Mouse (Mus musculus) mouse trophoblast stem cell (cell line): ENCODE data around the gene Mrpl38.
"Not testable (repeated sequence)": the region's sequence is repeated elsewhere in the genome, so short reads cannot be mapped to it uniquely, and the experiment has no call there.

ENCODE experiments used
- in situ Hi-C, 2 experiments: fragments of 300-500 bp; cut with MseI, MboI; formaldehyde crosslinking; loops; 2 replicates in 1 of 2; 3 replicates in 1 of 2; pipeline ENCODE4 v1.15.1; 2025

Mrpl38 gene

DNA sequence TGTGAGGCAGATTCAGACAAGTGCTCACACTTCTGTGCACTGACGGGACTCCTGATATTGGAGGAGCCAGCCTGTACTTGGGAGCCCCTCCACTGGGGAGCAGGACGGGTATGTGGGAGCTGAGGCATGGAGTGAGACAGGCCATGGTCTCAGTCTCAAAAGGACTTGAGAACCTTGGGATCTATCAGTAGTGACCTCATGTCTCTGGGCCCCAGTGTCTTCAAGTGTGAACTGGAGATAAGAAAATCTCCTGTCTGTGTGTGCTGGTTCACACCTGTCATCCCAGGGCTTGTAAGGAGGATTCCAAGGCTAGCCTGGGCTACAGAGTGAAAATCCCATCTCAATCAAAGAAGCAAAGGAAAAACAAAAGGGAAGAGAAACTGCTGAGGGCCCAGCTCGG is 4.8 kb upstream of the Mrpl38 start:
- in situ Hi-C loops = no loop called here

DNA sequence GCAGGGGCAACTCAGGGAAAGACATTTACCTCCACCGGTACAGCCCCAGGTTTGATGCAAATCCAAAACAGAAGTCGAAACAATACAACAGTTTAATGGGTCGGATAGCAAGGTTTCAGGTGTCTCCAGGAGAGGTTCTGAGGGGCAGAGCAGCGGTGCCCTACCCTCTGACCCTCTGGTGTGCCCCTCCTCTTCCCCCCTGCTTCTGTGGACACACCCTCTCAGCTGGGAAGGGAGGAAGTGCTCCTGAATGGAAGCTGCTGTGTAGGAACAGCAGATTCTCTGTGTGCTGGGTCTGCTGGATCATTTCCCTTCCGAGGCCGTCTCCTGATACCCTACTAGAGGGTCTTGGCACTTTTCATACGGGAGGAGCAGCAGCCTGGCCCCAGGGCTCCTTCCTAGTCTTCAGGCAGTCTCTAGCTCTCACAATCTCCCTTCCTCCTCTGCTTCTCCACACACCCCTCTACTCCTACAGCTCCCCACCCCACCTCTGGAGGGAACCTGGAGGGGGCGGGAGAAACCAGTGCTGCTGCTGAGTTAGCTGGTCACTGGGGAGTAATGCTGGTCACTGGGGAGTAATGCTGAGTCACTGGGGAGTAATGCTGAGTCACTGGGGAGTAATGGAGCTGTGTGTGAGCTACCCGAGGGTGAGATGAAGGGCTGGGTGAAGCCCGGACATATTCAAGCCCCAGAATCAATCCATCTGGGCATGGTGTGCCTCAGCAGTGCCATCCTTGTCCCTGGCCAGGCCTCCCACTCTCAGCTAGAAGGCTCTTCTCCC is 3.7 kb upstream of the Mrpl38 start:
- in situ Hi-C loops = no loop called here

DNA sequence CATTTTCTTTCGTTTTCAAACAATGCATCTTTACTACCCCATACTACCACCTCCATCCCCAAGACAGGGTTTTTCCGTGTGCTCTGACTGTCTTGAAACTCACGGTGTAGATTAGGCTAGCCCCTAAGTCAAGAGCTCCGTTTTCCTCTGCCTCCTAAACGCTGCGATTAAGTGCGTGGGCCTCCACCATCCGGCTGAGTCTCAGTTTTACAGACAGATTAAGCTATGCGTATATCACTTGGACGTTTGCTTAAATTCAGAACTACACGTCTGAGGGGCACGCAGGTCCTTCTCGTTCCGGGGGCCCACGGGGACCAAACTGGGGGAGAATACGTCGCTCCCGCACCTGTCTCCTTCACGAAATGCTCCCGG is 586 bp downstream of the Mrpl38 start:
- in situ Hi-C loops = no loop called here

DNA sequence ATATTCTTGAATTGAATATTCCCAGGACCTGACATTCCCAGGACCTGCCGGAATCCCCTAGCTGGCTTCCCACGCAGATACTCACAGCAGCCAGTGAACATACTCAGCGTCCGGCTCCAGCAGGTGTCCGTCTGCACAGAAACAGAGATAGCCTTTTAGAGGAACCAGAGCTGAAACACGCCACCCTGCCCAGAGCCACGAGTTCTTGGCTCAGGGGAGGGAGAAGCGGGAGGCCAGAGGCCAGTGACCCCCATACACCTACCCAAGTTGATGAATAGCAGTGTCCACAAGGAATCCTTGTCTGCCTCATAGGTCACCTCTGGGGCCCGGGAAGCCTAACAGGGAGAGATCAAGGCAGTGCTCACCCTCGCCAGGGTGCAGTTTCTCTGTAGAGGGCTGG is 4.5 kb downstream of the Mrpl38 start:
- in situ Hi-C loops = no loop called here

DNA sequence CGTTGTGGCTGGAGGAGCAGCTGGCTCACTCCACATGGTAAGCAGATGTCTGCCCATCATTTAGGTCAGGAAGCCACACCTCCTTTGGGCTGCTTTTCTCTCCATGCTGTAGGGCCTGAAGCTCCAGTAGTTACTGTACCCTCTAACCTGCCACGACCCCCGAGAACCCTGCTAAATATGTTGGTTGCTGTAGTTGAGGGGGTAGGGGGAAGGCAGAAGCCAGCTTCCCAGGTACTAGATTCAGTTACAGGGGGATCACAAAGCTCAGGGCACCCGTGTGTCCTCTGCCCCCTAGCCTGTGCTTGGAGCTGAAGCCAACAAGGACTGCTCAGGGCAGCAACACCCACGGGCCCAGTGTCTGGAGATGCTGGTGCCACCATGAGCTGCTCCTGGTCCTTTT is 5.2 kb downstream of the Mrpl38 start:
- in situ Hi-C loops = no loop called here

DNA sequence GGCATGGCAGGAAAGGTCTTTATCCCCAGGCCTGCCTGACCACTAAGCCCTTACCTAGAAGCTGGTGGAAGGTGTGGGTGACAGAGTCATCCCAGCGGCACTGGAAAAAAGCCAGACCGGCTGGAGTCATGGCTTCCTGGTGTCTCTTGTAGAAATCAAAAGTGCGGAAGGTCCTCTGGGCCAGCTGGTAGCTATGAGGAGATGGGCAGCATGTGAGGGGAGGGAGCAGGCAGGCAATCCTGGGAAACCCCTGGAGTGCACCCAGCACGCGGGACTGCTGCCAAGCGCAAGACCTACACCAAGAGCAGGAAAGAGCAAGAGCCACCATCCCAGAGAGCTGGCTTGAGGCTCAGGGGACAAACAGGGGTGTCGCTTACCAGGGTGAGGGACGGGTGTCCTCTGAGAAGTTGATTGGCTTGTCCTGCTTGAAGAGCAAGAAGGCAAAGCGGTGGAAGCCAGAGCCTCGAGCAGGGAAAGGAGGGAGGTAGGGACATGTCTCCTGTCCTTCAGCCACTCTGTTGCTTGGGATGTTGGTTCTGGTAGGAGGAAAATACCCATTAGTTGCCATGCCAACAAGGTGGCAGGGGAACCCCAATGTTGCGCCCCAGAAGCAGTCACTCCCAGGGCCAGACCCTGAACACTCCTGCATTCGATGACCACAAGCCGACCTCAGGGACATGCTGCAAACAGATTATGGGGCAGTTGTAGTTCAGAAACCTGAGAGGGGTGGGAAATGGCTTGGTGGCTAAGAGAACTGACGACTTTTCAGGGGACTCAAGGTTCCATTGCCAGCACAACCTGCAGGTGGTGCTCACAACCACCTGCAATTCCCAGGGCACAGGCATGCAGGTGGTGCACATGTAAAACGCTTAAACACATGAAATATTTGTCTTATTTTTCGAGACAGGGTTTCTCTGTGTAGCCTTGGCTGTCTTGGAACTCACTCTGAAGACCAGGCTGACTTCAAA is 6.0 kb downstream of the Mrpl38 start:
- in situ Hi-C loops = no loop called here

DNA sequence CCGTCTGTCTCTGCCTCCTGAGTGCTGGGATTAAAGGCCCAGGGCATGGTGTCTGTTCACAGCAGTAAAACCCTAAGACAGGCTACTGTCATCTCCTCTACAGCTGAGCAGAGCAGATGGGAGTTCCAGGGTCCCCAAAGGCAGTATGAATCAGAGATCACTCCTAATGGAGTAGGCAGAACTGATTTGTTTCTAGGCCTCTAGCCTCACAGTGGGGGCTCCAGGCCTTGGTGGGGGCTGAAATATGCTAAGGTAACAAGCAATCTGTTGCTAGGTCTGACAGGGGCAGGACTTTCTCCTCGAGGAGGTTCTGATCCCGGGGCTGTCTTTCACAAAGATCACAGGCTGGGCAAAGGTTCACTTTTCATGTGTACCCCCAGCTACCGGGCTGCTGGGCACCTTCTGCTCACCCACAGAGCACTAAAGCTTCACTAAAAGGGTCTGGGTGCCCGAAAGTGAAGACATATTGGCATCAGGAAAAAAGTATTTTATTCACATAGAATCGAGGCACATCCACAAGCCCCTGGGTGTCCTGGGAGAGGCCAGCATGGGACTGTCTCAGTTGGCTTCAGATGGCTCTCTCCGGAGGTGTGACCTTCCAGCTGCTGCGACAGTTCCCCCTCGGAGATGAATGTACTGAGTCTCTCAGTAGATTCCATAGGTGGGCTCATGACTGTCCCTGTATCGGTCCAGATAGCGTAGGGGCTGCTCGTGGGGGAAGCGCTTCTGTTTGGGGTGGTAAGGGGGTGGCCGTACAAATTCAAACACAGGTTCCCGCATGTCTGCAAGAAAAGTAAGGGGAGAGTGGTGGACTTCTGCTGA is 7.1 kb downstream of the Mrpl38 start:
- in situ Hi-C loops = no loop called here

DNA sequence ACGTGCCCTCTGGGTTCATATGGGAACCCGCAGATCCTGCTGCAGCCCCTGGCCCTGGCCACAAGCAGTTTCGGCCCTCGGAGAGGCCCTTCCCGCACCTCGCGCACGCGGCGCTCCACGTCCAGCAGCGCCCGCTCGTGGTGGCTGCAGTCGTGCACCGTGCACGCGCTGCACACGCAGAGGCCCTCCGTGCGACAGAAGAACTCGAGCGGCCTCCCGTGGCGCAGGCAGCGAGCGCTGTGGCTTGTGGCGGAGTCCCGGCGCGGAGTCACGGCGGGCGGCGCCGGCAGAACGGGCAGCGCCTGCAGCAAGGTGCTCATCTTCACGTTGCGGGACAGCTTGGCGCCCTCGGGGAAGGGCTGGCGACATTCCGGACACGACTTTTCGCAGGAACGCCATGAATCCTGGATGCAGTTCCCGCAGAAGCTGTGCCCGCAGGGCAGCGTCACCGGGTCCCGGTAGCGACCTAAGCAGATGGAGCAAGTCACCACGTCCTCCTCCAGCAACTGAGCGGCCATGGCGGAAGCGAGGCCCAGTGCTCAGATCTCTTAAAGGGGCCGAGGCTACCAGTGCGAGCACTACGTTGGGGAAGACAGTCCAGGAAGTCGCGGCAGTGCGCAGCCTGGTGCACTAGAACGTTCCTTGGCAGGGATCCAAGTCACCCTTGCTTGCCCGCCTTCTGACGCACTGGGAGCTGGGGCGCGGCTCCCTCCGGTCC is 8.0 kb downstream of the Mrpl38 start, which contains the start of gene Trim65:
Trim65 (minus strand) TSS at position 641 of the 718 bp plus-strand sequence.
- in situ Hi-C loops = no loop called here

DNA sequence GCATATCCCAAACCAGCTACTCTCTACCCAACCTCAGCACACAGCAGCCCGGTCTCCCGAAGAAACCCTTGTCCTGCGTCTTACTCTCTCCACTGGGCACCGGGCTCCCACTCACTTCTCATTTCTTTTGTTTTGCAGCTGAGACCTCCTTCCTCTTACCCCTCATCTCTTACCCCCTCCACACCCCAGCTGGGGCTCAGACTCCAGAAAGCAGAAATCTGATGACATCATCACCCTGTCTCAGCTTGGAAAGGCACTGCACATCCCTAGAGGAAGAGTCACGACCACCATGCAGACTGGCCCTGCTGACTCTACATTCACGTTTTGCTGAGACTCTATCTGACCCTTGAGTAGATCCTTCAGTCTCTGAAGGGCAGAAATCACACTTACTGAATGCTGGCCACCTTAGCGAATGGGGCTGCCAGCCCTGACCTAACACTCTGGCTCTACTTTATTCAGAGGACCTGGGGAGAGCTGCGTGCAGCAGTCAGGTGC is 8.6 kb downstream of the Mrpl38 start:
- in situ Hi-C loops = no loop called here

DNA sequence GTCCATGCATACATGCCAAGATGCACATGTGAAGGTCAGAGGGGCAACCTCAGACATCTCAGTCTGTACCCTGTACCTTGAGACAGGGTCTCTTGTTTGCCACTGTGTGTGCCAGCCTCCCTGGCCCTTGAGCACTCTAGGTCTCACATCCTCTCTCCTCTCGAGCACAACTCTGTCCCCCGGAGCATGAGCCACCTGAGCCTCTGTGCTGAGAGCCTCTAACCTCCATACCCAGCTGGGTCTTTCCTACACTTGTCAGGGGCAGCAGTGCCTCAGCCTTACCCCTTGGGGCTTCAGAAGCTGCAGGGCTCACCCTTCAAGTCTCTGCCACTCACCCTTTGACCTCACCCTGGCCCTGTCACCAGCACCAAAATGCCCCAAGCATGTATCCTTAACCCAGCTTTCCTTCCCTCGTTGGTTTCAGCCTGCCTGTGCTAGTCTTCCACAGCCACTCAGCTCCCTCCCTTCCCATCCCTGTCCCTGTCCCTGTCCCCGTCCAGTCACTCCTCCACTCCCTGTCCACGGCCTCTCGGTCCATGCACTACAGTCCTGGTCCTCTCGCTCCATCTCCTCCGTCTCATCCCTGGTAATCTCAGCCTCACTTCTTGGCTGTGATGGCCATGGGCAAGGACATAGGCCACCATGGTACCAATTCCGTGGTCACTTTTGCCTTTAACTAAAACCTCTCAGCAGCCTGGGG is 9.4 kb downstream of the Mrpl38 start:
- in situ Hi-C loops = no loop called here

DNA sequence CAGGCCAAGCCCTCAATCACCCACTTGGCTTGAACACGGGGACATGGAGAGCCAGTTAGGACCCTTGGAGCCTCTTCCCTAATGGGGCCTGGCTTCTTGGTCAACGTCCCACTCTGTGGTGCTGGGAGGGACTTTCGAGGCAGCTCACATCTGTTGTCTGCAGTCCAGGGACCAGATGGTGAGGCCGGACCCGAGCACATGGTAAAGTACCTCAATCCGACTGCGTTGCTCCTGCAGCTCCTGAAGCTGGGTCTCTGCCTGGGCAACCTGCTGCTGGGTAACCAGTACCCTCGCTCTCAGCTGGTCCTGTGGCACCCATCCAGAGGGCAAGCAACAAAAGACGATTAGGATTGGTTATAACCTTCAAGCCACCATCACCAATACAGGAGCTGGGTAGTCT is 10.7 kb downstream of the Mrpl38 start:
- in situ Hi-C loops = no loop called here

DNA sequence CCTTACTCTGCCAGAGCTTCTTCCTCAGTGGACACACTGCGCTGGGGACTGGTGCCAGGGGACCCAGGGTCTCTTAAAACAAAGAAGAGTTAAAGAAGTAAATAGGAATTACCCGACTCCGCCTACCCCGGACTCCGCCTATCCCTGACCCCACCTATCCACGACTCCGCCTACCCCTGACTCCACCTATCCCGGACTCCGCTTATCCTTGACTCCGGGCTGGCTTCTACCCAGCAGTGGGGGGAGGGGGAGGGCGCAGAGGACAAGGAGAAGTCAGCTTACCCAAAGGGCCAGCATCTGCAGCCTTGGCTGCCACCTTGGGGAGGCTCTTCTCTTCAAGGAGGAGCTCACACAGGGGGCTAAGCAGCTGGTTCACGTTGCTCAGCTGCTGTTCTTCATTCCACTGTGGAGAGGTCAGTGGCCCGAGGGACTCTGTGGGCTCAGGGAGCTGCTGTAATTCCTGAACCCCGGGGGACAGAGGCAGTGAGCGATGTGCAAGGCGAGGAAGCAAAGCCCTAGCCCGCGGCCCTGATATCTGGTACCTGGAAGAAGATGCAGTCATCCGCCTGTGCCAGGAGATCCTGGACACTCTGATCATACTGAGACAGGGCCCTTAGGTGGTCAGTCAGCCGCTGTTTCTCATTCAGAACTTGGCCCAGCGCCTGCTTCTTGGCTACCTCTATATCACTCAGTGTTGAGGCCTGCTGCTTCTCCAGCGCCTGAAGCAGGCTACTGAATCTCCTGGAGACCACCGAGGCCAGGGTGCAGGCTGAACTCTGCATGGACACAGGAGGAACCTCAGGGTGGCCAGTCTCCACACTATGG is 11.3 kb downstream of the Mrpl38 start, which contains the start of gene Trim47:
Trim47 (minus strand) TSS at position 55 of the 825 bp plus-strand sequence.
- in situ Hi-C loops = no loop called here

DNA sequence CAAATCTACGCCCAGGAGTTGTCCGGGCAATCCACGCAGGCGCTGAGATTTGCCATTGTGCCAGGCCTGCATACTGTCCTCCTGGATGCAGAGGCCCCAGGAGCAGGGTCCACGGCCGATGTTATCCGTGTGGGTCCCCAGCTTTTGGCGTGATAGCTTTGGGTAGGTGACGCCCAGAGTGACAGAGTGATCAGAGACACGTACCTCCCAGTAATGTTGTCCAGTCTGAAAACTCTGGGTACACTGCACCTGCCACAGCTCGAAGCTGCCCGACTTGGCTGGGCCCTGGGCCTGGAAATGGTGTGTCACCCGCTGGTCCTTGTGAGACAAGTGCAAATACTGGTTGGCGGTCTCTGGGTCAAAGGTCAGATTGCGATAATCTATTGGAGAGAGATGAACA is 12.4 kb downstream of the Mrpl38 start:
- in situ Hi-C loops = no loop called here

DNA sequence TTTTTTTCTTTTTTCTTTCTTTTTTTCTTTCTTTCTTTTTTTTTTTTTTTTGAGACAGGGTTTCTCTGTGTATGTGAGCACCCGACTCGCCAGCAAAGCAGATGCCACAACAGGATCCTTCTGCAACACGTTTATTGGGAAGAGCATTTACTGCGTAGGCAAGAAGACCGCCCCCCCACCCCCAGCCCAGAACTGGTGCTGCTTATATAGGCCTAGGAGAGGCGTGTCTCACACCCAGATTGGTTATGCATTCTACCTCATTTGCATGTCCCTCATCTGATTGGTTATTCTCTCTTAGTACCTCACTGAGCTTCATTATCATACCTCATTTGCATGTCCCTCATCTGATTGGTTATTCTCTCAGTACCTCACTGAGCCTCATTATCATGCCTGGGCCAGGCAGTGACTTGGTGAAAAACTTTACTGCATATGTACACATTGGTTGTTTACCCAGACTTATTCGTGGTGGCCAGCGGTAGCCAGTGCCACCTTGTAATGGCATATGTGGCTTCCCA is 16.9 kb downstream of the Mrpl38 start:
- in situ Hi-C loops = not testable (repeated sequence)

DNA sequence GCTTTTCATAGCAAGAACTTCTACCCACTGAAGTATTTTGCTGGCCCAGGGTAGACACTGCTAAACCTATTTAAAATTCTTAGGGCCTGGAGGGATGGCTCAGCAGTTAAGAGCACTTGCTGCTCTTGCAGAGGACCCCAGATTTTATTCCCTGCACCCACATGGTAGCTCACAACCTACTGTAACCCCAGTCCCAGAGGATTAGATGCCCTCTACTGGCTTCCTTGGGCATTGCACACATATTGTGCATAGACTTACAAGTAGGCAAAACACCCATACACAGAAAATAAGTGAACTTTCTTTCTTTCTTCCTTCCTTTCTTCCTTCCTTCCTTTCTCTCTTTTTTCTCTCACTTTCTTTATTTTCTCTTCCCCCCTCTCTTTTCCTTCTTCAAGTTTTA is 20.8 kb downstream of the Mrpl38 start:
- in situ Hi-C loops = no loop called here

DNA sequence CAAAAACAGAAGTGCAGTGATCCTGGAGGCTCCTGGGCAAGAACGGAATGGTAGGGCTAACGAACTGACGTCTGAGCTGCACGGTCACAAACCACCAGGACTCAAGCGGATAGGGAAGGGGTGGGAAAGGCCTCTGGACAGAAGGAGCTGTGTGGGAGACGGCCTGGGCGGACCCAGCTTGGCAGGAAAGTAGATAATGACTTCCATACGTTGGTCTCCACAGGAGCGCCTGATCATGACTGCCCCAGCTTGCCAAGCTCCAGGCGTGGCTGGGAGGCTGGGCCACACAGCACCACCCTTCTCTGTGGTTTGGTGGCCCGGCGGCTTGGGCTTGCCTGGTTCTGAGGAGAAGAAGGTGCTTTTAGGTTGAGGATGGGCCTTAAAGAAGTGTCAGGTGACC is 21.4 kb downstream of the Mrpl38 start:
- in situ Hi-C loops = no loop called here

DNA sequence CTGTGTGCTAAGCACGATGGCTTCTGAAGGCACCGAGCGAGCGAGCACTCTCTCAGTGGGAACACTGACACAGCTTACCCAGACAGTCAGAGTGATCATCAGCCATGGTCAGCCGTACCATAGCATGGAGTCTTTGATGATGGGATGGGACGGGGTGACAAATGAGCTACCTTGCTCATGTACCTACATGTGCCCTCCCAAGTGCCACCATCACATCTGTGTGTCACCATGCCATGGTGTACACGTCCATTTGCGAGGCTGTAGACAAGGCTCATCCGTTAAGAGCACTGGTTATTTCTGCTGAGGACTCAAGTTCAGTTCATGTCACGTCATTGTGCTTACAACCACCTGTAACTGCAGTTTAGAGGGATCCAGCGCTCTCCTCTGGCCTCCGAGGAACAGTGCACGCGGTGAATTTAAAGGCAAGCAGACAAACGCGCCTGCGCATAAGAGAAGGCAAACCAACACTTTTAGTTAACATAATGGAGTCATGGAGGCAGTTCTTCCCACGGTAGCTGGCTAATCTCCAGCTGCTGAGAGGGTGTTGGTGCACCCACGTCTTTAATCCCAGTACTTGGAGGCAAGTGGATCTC is 27.0 kb downstream of the Mrpl38 start:
- in situ Hi-C loops = no loop called here

DNA sequence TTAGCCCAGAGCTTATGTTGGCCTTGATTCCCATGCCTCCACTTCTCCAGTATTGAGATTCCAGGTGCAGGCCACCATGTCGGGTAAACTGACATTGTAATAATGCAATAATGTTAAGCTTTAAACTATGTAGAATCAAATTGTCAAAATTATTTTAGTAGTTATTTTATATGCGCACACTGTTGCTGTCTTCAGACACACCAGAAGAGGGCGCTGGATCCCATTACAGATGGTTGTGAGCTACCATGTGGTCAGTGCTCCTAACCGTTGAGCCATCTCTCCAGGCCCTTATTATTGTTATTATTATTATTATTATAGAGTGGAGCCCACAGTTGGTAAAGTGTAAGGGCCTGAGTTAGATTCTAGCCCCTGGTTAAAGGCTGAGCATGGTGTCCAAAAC is 27.6 kb downstream of the Mrpl38 start:
- in situ Hi-C loops = no loop called here

DNA sequence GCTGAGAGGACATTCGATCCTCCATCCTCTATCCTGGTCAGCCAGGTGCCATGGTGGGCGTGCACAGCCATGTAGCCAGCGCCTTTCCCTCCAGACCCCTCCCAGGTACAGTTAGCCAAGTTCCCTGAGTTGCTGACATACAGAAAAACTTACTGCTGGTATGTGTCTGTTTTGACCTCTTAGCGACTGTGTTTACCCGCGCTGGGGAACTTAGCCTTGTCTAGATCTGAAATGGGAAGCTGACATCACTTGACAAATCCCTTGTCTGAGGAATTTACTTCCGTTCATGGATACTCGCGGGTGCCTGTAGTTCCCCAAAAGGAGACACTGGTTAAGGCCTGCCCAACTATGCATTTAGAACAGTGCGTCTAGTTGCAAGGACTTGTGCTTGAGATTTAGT is 28.1 kb downstream of the Mrpl38 start:
- in situ Hi-C loops = no loop called here
